Mouse (Mus musculus) erythroblast, embryonic 14.5 days (primary cell): Measurements from ENCODE around the gene Kmt2b.

ENCODE experiments used
- GATA1 ChIP-seq: IDR thresholded peaks from 2 replicates; pipeline ENCODE4 v1.6.1; 2012; ENCODE audit warnings: low read length, inconsistent platforms, mixed read lengths
- TAL1 ChIP-seq: IDR thresholded peaks from 3 replicates; pipeline ENCODE4 v1.6.1; 2012; ENCODE audit warnings: low read length, inconsistent platforms, mixed read lengths

- TF ChIP-seq GATA1 (no peak), TAL1 (no peak)
Observed at GRCm38 (mm10) chr7:30599933-30600353, 11.4 kb upstream of the Kmt2b start.
